Mouse (Mus musculus): ENCODE measurements around the gene Gm34653.
"Not testable (repeated sequence)": the region's sequence is repeated elsewhere in the genome, so short reads cannot be mapped to it uniquely, and the experiment has no call there.

The Gm34653 gene

DNA sequence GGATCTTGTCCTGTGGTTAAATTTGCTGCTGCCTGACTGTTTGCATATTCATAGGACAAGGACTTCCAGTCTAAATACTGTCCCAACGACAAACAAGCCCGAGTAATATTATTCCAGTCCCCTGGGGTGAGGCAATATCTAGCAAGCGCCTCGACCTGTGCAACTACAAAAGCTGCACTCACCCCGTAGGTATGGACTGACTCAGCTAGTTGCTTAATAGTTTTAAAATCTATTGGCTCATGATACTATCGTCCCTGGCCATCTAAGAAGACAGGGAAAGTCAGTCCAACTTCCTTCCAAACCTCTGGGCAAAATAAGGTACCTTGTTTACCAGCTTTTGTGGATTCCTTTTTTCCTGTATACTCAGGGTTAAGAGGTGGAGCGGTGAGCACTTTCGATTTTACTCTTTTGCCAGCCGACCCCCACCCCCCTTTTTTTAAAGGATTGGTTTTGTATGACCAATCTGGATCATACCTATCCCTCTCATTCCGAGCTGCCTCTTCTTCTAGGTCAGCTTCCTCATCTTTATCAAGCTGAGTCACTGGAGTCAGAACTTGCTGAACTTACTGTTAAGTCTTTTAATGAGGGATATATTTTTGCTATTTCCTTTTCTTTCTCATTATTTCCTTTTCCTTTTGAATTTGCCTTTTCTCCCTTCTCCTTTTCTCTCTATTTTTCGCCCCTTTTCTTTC is at the start of gene Gm34653:
Gene Gm34653 (plus strand): TSS at position 242 of the 692 bp plus-strand sequence.
- DNase-seq (ENCODE audit: low spot score), result not testable (repeated sequence)

- DNase-seq (ENCODE audit: low spot score), result no peak
Observed at GRCm38 (mm10) chr2:34783064-34784020, 49.5 kb upstream of the Gm34653 start.

GRCm38 (mm10) chr2:34784085-34784484 is 48.7 kb upstream of the Gm34653 start:
- no peak for DNase-seq (ENCODE audit: low spot score)

DNA sequence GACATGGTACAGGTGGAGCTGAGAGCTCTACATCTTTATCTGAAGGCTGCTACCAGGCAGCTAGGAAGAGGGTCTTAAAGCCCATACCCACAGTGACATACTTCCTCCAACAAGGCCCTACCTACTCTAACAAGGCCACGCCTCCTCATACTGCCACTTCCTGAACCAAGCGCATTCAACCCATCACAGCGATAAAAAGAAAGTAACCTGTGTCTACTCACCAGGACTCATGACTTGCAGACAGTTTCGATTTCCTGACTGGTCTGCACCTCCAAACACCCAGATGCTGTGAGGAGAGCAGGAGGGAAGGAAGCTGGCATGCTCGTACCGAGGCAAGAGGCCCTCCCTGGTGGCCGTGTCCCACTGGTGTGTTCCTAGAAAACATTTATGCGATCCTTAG is 42.5 kb upstream of the Gm34653 start:
- DNase-seq (ENCODE audit: low spot score), result no peak

DNA sequence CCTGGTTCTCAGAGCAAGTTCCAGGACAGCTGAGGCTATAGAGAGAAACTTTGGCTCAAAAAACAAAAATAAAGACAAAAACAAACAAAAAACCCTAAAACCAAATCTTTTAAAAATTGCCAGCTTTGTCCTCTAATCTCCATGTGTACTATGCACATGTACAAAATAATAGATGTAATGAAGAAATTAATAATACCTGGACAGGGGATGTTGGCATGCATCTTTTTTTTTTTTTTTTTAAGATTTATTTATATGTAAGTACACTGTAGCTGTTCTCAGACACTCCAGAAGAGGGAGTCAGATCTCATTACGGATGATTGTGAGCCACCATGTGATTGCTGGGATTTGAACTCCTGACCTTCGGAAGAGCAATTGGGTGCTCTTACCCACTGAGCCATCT is 40.3 kb upstream of the Gm34653 start:
- DNase-seq (ENCODE audit: low spot score), result not testable (repeated sequence)

DNA sequence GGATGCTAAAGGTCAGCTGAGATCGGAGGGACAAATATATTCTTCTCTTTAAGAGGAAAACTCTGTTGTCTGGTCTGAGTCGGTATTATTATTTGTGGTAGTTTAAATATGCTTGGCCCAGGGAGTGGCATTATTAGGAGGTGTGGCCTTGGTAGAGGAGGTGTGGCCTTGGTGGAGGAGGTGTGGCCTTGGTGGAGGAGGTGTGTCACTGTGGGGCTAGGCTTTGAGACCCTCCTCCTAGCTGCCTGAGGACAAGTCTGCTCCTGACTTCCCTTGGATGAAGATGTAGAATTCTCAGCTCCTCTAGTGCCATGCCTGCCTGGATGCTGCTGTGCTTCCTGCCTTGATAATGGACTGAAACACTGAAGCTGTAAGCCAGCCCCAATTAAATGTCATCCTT is 38.3 kb upstream of the Gm34653 start:
- DNase-seq (ENCODE audit: low spot score), result no peak

- DNase-seq (ENCODE audit: low spot score), result no peak
Observed at GRCm38 (mm10) chr2:34795426-34795825, 37.4 kb upstream of the Gm34653 start.

- peak; percentile 53 for DNase-seq (ENCODE audit: low spot score)
Observed at GRCm38 (mm10) chr2:34799357-34800256, 33.2 kb upstream of the Gm34653 start, which contains the start of gene Rabepk. TSS of gene Rabepk (minus strand) at chr2:34799912.

DNA sequence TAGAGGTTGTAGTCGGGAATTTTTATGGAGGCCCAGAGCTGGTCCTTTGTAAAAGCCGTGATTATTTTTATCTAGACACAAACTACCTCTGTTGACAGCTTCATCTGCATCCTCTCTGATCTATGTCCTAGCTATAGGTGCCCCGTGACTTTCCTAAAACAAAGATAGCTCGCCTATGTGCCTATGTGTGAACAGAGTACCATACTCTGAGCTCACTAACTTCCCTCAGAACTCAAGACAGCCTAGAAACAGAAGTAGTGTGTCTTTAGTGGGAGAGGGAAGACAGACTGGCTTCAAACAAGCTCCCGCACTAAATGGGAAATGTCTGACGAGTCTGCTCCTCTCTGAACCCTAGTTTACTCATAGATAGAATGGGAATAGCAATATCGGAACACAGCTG is 32.4 kb upstream of the Gm34653 start:
- no peak for DNase-seq (ENCODE audit: low spot score)

- DNase-seq (ENCODE audit: low spot score), result peak; percentile 86
Observed at GRCm38 (mm10) chr2:34801516-34802482, 31.0 kb upstream of the Gm34653 start.

- not testable (repeated sequence) for DNase-seq (ENCODE audit: low spot score)
Observed at GRCm38 (mm10) chr2:34802565-34803245, 30.1 kb upstream of the Gm34653 start.

DNA sequence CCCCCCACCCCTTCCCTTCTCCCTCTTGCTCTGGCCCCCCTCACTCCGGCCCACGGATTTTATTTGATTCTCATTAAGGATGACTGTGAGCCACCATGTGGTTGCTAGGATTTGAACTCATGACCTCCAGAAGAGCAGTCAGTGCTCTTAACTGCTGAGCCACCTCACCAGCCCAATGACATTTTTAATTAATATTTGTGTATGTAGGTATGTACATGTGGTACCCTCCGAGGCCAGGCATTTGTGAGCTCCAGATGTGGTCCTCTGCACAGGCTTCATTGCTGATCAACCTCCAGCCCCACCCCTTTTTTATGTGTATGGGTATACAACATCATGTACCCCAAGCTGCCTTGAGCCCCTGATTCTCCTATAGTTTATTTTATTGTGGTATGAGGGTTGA is 29.1 kb upstream of the Gm34653 start:
- no peak for DNase-seq (ENCODE audit: low spot score)

GRCm38 (mm10) chr2:34804172-34804571 is 28.6 kb upstream of the Gm34653 start:
- DNase-seq (ENCODE audit: low spot score), result no peak

- no peak for DNase-seq (ENCODE audit: low spot score)
Observed at GRCm38 (mm10) chr2:34804815-34805214, 28.0 kb upstream of the Gm34653 start.

DNA sequence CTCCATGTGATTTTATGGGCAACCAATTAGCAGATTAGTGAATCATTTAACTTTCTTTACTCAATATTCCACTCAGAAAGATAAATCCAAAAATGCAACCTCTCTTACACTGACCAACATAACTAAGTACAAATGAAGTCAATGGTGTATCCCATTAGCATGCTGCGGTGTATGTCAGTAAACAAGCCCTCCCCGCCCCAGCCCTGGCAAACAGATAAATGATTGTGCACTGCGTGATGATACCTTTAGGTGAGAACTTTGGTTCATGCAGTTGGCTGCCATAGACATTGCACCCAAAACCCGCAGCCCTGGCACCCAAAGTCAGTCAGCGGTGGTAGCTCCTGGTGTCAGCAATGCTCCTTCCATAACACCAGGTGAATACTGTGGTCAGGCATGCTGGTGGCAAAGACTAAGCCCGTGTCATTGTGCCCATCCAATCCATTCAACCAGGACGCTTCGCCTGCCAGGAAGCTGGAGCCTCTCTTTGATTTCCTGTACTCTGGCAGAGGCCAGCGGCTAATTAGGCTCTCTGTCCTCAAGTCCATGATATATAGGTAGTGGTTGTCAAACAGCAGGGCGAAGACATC is 27.4 kb upstream of the Gm34653 start:
- no peak for DNase-seq (ENCODE audit: low spot score)

- DNase-seq (ENCODE audit: low spot score), result no peak
Observed at GRCm38 (mm10) chr2:34808057-34808456, 24.8 kb upstream of the Gm34653 start.

GRCm38 (mm10) chr2:34809568-34809967 is 23.2 kb upstream of the Gm34653 start:
- no peak for DNase-seq (ENCODE audit: low spot score)

DNA sequence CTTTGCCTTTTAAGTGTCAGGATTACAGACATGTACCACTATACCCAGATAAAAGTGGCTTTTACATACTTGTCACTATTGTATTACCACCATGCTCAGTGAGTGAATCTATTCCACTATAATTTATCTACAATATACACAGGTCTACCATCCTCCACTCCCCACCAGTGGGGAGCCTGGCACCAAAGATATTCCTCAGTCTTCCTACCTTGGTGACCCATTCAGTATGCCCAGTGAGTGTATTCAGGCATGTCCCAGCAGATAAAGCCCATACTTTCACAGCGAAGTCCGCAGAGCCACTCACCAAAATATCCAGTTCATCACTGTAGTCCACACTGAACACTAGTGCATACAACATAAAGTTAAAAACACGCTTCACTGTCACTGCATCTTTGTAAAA is 22.0 kb upstream of the Gm34653 start:
- DNase-seq (ENCODE audit: low spot score), result no peak

DNA sequence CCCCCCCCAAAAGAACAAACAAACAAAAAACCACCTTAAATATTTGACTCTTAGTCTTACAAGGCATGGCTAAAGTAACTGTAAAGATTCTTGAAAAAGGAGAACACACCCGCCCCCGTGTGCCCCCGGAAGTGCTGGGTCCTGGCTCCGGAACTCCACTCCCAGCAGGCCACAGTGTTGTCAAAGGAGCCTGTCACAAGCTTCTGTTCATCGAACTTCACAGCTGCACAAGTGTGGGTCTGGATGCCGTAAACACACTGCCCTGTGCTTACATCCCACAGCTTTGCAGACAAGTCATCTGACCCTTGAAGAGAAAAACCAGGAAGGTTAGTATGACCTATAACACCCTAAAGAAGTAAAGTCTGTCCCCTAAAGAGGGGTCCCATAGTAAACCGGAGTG is 20.1 kb upstream of the Gm34653 start:
- DNase-seq (ENCODE audit: low spot score), result no peak

GRCm38 (mm10) chr2:34815893-34816292 is 16.9 kb upstream of the Gm34653 start:
- DNase-seq (ENCODE audit: low spot score), result not testable (repeated sequence)
